7 mouse cellular contexts compared by ENCODE assay signal in genomic region chr19:56134081-56134818, GRCm38 (mm10).
A peak's percentile ranks its signal among the peaks of the same experiment; 100 is the strongest.
DNase-seq lines count a peak whose midpoint lies in the region; ATAC-seq and TF ChIP-seq lines count a peak whose summit lies in the region.

No protein-coding gene starts in this region.

- H3K27me3 ChIP-seq in midbrain, embryonic 11.5 days (ENCODE audit: control insufficient read depth, insufficient read depth, low read length), result no peaks in the 10 kb centered on the region; the same call in 1 of the 2 replicates
- no peaks in the 10 kb centered on the region for H3K27me3 ChIP-seq in small intestine, adult 2 months (ENCODE audit: control insufficient read depth, insufficient read depth, low read length)

- DNase-seq in adrenal gland, postnatal 25 days, result peak; percentile 71
- DNase-seq in embryo, embryonic 11 days, result peak; percentile 90
- DNase-seq in gastrocnemius, postnatal 36 days, result peak; percentile 63 to 71
- peak; percentile 3 for DNase-seq in induced T-regulatory cell, adult 2 months (ENCODE audit: low read depth)
- DNase-seq in left cerebral cortex, adult 2 months (ENCODE audit: extremely low spot score in 1 of 2, low spot score in 2 of 2), result peak; percentile 72 to 79
- peak; percentile 96 for DNase-seq in midbrain, embryonic 11.5 days (ENCODE audit: low spot score, missing footprints)

- H3K27ac ChIP-seq in left cerebral cortex, adult 2 months, result no peak overlapping the region
- no peak overlapping the region; the same call in 1 of the 2 replicates for H3K27ac ChIP-seq in midbrain, embryonic 11.5 days (ENCODE audit: low read depth, low read length)
- H3K27ac ChIP-seq in small intestine, adult 2 months (ENCODE audit: insufficient read depth, low read depth, low read length), result no peak overlapping the region

- H3K9ac ChIP-seq in midbrain, embryonic 11.5 days (ENCODE audit: low read length), result no peak overlapping the region

- ATAC-seq in midbrain, embryonic 11.5 days (ENCODE audit: low FRiP score), result peak; percentile 92

- no peak for TF ChIP-seq POLR2A in small intestine, adult 2 months (IDR thresholded peaks at IDR 0.05; ENCODE audit: low read depth, low read length)

- peaks cover 27% of the 10 kb centered on the region for H3K4me1 ChIP-seq in midbrain, embryonic 11.5 days (ENCODE audit: control insufficient read depth, insufficient read depth, low read length)
- H3K4me1 ChIP-seq in small intestine, adult 2 months (ENCODE audit: control insufficient read depth, insufficient read depth, insufficient read length, low read length), result no peaks in the 10 kb centered on the region

- 14% methylated on average over 17 of the region's 17 CpGs for WGBS in midbrain, embryonic 11.5 days
- 21% methylated on average over 17 of the region's 17 CpGs for WGBS in small intestine, adult 2 months

- intact Hi-C loops in gastrocnemius, postnatal 36 days (cut with DNase I), result loop anchor here (5.0 kb wide), 3 partner anchors 587 to 797 kb away; no protein-coding TSS in a partner anchor
- intact Hi-C loops in left cerebral cortex, adult 2 months (cut with DNase I), result loop anchor here (1.0 to 5.0 kb wide), 4 partner anchors 227 to 798 kb away; no protein-coding TSS in a partner anchor

- no peaks in the 10 kb centered on the region for H3K36me3 ChIP-seq in midbrain, embryonic 11.5 days (ENCODE audit: control insufficient read depth, insufficient read depth, low read length)
- no peaks in the 10 kb centered on the region for H3K36me3 ChIP-seq in small intestine, adult 2 months (ENCODE audit: control insufficient read depth, insufficient read depth, low read length)

- H3K4me3 ChIP-seq in left cerebral cortex, adult 2 months, result no peak overlapping the region
- H3K4me3 ChIP-seq in midbrain, embryonic 11.5 days (ENCODE audit: low read depth, low read length), result no peak overlapping the region
- no peak overlapping the region for H3K4me3 ChIP-seq in small intestine, adult 2 months (ENCODE audit: low read depth, low read length)

- TF ChIP-seq CTCF in left cerebral cortex, adult 2 months (IDR thresholded peaks at IDR 0.05), result peak; percentile 95
- peak; percentile 65 for TF ChIP-seq CTCF in small intestine, adult 2 months (IDR thresholded peaks at IDR 0.05; ENCODE audit: extremely low read depth, insufficient read length, insufficient replicate concordance, low read depth, low read length)

- no peaks in the 10 kb centered on the region for H3K9me3 ChIP-seq in midbrain, embryonic 11.5 days (ENCODE audit: control insufficient read depth, low read length)

- H3K4me2 ChIP-seq in midbrain, embryonic 11.5 days, result peak overlapping the region; percentile 8; the same call in 1 of the 2 replicates

Comparison
In these comparisons a context has a peak if more than half of its experiments do, and no peak if none do; other contexts are left out.
1. DNase-seq: peak in every context shown above with its lines; median percentile 96 in midbrain, embryonic 11.5 days; 90 in embryo, embryonic 11 days; 76 in left cerebral cortex, adult 2 months; 71 in adrenal gland, postnatal 25 days; 67 in gastrocnemius, postnatal 36 days; 3 in induced T-regulatory cell, adult 2 months.